Mouse (Mus musculus) hematopoietic multipotent progenitor cell, adult 10-12 weeks (in vitro differentiated cells): ENCODE measurements around the gene Ppt2. TPM values are rescaled to one million over a fixed set of nuclear protein-coding genes. Genes with fewer than 3 reads are reported as not detected.

Experiments used
- polyA plus RNA-seq: library from polyadenylated mRNA; stranded (reverse); fragments of >175 nt; gene quantifications from 2 replicates; pipeline ENCODE4 v1.2.3, GENCODE M21; 2012; ENCODE audit warnings: low replicate concordance

Ppt2 gene
- 77.8 and 82.6 TPM in 2 replicates for polyA plus RNA-seq

GRCm38 (mm10) chr17:34627943-34628643, at the start of gene Ppt2:
Gene Ppt2 (minus strand): TSS chr17:34628510.

DNA sequence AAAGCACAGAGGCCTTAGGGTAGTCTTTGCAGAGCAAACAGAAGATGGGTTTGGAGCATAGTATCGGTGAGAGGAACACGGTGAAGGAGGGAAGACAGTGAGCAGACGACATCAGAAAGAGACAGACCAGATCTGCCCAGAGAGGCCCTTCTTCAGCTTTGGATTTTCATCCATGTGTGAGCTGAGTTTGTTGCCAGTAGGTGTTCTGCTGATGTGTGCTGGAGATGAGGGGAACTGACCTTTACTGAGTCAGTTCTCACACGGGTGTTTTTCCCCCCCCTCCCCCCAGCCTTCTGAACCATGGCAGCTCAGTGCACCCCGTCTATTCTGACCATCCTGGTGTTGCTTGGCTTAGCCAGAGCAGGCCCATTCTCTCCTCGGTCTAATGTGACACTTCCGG, 41.9 kb upstream of the Ppt2 start, which contains the start of gene Tnxb:
Tnxb (plus strand) TSS at position 301 of the 400 bp plus-strand sequence.

GRCm38 (mm10) chr17:34646906-34647787, 18.8 kb upstream of the Ppt2 start, which contains the start of gene Atf6b:
Gene Atf6b (plus strand): TSS chr17:34647146.

DNA sequence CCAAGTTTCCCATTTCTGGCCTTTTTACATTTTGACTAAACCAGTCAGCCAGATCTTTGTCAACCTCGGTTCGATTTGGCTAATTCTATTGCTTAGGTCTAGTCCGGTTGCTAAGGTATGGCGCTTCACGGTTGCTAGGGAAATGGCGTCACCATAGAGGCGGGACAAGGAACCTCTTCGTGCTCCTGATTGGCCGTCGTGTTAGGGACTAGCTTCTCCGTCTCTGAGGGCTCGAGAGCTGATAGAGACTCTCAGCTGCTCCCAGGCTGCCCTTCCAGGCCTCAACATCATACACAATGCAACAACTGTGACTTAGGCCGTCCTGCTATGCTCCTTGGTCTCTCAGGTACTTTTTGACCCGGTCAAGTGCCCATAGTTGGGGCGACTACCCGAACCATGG, 16.3 kb upstream of the Ppt2 start, which contains the start of gene Fkbpl:
Fkbpl (plus strand) TSS at position 157 of the 400 bp plus-strand sequence.

GRCm38 (mm10) chr17:34629221-34629751, 976 bp upstream of the Ppt2 start, which contains the start of gene Prrt1:
Gene Prrt1 (plus strand): TSS chr17:34629533.

GRCm38 (mm10) chr17:34615871-34616270, 12.4 kb downstream of the Ppt2 start, which contains the start of gene Egfl8:
Gene Egfl8 (minus strand): TSS chr17:34615971.

DNA sequence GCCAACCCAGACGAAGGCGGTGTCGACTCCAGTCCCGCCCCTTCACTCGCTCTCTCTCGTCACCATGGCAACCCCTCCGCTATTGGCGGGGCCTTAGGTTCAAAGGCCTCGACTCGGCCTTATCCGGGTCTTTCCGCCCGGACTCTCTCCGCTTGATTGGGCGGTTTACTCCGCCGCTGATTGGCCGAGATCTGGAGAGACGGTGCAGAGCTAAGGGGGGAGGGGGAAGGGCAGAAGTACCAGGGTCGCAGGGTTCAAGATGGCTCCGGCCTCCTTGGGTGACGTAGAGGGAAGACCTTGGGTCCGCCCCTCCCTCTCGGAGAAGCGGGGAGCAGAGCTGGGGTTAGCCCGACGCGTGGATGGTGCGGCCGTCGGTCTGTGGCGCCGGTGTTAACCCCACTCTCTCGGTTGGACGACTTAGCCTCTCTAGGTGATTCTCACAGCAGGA, 24.2 kb downstream of the Ppt2 start, which contains the start of gene Agpat1:
Agpat1 (plus strand) TSS at position 202 of the 448 bp plus-strand sequence.

GRCm38 (mm10) chr17:34603375-34604060, 24.8 kb downstream of the Ppt2 start, which contains the start of gene Rnf5:
Gene Rnf5 (minus strand): TSS chr17:34603690.

DNA sequence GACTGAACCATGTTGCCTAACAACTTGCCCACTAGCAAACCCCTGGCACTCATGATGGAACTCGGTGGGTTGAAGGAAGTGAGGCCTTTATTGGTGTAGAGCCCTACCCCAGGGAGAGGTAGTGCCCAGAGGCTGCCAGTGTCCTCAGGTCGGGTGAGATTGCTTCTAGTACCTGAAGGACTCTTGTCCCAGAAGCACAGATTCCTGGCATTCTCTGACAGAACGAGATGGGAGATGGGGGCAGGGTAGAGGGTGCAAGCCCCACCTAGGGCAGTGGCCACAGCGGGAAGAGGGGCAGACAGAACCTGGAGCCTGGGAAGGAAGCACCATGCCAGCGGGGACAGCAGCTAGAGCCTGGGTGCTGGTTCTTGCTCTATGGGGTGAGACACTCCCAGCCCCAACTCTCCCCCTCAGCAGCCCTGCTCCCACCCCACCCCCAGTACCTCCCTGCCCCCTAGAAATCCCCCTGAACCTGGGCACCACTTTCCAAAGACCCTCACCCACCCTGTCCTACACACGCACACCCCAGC, 30.7 kb downstream of the Ppt2 start, which contains the start of gene Ager:
Ager (plus strand) TSS at position 297 of the 530 bp plus-strand sequence.

DNA sequence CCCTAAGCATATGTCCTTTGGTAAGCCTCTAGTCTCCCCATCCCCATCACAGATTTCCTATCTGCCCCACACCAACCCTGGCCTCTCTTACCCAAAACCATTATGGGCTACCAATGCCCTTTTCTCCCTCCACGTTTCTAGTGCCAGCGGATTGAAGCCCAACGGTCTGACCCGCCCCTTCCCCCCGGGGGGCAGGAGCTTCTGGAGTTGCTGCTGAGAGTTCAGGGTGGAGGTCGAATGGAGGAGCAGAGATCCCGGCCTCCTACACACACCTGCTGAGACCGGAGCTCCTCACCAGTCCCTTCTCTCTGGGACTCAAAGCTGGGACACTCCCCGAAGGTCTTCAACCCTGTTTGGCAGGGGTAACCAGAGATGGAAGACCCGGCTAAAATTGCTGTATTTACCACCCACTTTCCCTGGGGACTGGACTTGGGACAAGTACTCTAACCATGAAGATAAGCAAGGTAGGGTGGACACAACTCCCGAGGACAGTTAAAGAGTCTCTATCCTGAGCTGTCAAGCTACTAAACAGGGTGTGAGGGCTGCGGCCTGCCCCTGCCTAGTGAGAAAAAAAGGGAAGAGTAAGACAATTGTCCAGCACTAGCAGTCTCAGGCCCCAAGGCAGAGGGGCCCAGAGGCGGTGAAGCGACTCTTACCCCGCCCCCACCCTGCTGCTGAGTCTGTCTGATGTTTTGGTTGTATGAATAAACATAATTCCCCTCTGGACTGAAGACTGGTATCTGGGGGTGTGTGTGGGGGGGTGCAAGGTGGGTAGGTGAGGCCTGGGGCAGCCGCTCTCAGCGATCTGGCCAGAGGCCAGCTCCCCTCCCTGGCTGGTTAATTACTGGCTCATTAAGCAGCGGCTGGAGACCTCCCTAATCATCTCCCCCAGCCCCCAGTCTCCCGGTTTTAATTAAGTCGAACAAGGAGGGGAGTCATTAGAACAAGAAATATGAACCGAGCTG, 37.0 kb downstream of the Ppt2 start, which contains the start of gene Pbx2:
Pbx2 (plus strand) TSS at position 238 of the 965 bp plus-strand sequence.

DNA sequence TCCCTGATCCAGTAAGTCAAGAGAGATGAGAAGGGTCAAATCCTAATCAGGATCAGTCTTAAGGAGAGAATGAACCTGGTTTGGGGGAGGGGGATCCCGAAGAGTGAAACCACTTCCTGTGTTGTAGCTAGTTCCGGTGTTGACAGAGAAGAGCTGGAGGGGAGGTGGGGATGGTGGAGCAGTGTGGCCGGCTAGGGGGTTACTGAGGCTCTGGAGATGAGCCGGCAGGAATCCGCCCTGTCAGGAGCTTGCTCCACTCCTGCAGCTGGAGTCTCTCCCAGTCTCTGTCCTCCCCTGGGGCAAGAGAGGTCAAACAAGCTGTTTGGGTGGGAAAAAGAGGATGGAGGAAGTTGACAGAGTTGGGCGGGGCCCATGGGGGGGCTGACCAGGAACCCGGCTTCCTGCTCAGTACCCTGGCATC, 38.6 kb downstream of the Ppt2 start, which contains the start of gene Gpsm3:
Gpsm3 (plus strand) TSS at position 126 of the 421 bp plus-strand sequence.

Other genes with a start within 250 kb of the Ppt2 start
- gene BC051142, start 229.7 kb downstream of the Ppt2 start, polyA plus RNA-seq: 0.70 and 1.7 TPM in 2 replicates
- 0.16 and 0.49 TPM in 2 replicates for gene Btnl4, start 151.2 kb downstream of the Ppt2 start, polyA plus RNA-seq
- gene Btnl6, start 111.2 kb downstream of the Ppt2 start, polyA plus RNA-seq: not detected in 2 replicates
- 7.8 and 33.6 TPM in 2 replicates for gene Notch4, start 64.2 kb downstream of the Ppt2 start, polyA plus RNA-seq
- gene Gpsm3, start 38.7 kb downstream of the Ppt2 start, polyA plus RNA-seq: 701 and 1,475 TPM in 2 replicates
- gene Pbx2, start 37.2 kb downstream of the Ppt2 start, polyA plus RNA-seq: 129 and 229 TPM in 2 replicates
- 6.8 and 13.6 TPM in 2 replicates for gene Ager, start 30.6 kb downstream of the Ppt2 start, polyA plus RNA-seq
- 44.1 and 76.3 TPM in 2 replicates for gene Rnf5, start 24.8 kb downstream of the Ppt2 start, polyA plus RNA-seq
- gene Agpat1, start 24.2 kb downstream of the Ppt2 start, polyA plus RNA-seq: 143 and 230 TPM in 2 replicates
- 1.2 and 1.3 TPM in 2 replicates for gene Egfl8, start 12.5 kb downstream of the Ppt2 start, polyA plus RNA-seq
- gene Prrt1, start 1.0 kb upstream of the Ppt2 start, polyA plus RNA-seq: 13.3 and 35.6 TPM in 2 replicates
- 3.7 and 4.4 TPM in 2 replicates for gene Fkbpl, start 16.3 kb upstream of the Ppt2 start, polyA plus RNA-seq
- gene Atf6b, start 18.6 kb upstream of the Ppt2 start, polyA plus RNA-seq: 177 and 309 TPM in 2 replicates
- gene Tnxb, start 42.0 kb upstream of the Ppt2 start, polyA plus RNA-seq: 0.28 and 0.68 TPM in 2 replicates
- 1.6 and 2.8 TPM in 2 replicates for gene C4b, start 115.4 kb upstream of the Ppt2 start, polyA plus RNA-seq
- 0.26 and 0.85 TPM in 2 replicates for gene Cyp21a1, start 176.1 kb upstream of the Ppt2 start, polyA plus RNA-seq
- gene Stk19, start 208.4 kb upstream of the Ppt2 start, polyA plus RNA-seq: 35.1 and 41.2 TPM in 2 replicates
- gene Dxo, start 208.5 kb upstream of the Ppt2 start, polyA plus RNA-seq: 64.7 and 107 TPM in 2 replicates
- gene Skiv2l, start 221.7 kb upstream of the Ppt2 start, polyA plus RNA-seq: 73.9 and 94.6 TPM in 2 replicates
- 110 and 113 TPM in 2 replicates for gene Nelfe, start 221.9 kb upstream of the Ppt2 start, polyA plus RNA-seq
- 0.42 and 1.0 TPM in 2 replicates for gene Cfb, start 234.0 kb upstream of the Ppt2 start, polyA plus RNA-seq